ENCODE assay signal across 8 mouse cellular contexts in genomic region chr11:5314796-5315195, GRCm38 (mm10). TPM values are rescaled to one million over a fixed set of nuclear protein-coding genes. Genes with fewer than 3 reads are reported as not detected.
DNase-seq lines count a peak whose midpoint lies in the region; ATAC-seq lines count a peak whose summit lies in the region.

No protein-coding gene starts in this region.

- ATAC-seq in embryonic facial prominence, embryonic 11.5 days (replicated peaks; ENCODE audit: insufficient number of reproducible peaks, low FRiP score, low TSS enrichment, low read depth), result no peak
- ATAC-seq in embryonic facial prominence, embryonic 12.5 days (ENCODE audit: insufficient number of reproducible peaks, insufficient read depth, low FRiP score, low TSS enrichment), result no peak

- H3K4me2 ChIP-seq in embryonic facial prominence, embryonic 11.5 days (ENCODE audit: low read depth, low read length), result no peak overlapping the region
- H3K4me2 ChIP-seq in embryonic facial prominence, embryonic 12.5 days (replicated peaks), result no peak overlapping the region

- no peak overlapping the region for H3K4me3 ChIP-seq in embryonic facial prominence, embryonic 11.5 days (ENCODE audit: low read depth, low read length)
- no peak overlapping the region for H3K4me3 ChIP-seq in embryonic facial prominence, embryonic 10.5 days
- no peak overlapping the region for H3K4me3 ChIP-seq in embryonic facial prominence, embryonic 12.5 days

- intact Hi-C loops in left cerebral cortex, postnatal 4 days (cut with DNase I), result no loop called here

- no peaks in the 10 kb centered on the region for H3K27me3 ChIP-seq in embryonic facial prominence, embryonic 11.5 days (ENCODE audit: control insufficient read depth, insufficient read depth, low read length)
- H3K27me3 ChIP-seq in embryonic facial prominence, embryonic 10.5 days (replicated peaks; ENCODE audit: low read depth, poor library complexity, severe bottlenecking), result no peaks in the 10 kb centered on the region
- H3K27me3 ChIP-seq in embryonic facial prominence, embryonic 12.5 days, result no peaks in the 10 kb centered on the region

- H3K9me3 ChIP-seq in embryonic facial prominence, embryonic 11.5 days (replicated peaks; ENCODE audit: control insufficient read depth, low read length), result no peaks in the 10 kb centered on the region
- no peaks in the 10 kb centered on the region for H3K9me3 ChIP-seq in embryonic facial prominence, embryonic 10.5 days
- H3K9me3 ChIP-seq in embryonic facial prominence, embryonic 12.5 days, result no peaks in the 10 kb centered on the region

- no peak overlapping the region for H3K9ac ChIP-seq in embryonic facial prominence, embryonic 11.5 days (replicated peaks; ENCODE audit: low read length)
- H3K9ac ChIP-seq in embryonic facial prominence, embryonic 12.5 days, result no peak overlapping the region

- peaks cover 8% of the 10 kb centered on the region for H3K4me1 ChIP-seq in embryonic facial prominence, embryonic 11.5 days (ENCODE audit: control insufficient read depth, insufficient read depth, low read length)
- H3K4me1 ChIP-seq in embryonic facial prominence, embryonic 10.5 days, result peaks cover 40% of the 10 kb centered on the region
- H3K4me1 ChIP-seq in embryonic facial prominence, embryonic 12.5 days, result peaks cover 37% of the 10 kb centered on the region

- no peak for DNase-seq in embryonic facial prominence, embryonic 11.5 days (ENCODE audit: low spot score)
- DNase-seq in embryonic facial prominence, embryonic 10.5 days (ENCODE audit: low spot score), result no peak
- peak; percentile 90 for DNase-seq in Muller cell, postnatal 12 days (ENCODE audit: inconsistent ontology term)
- peak; percentile 60 to 69 for DNase-seq in kidney, adult 8-10 months
- peak; percentile 98 for DNase-seq in left cerebral cortex, postnatal 4 days
- DNase-seq in ovary, postnatal 36 days (ENCODE audit: low spot score), result peak; percentile 66
- DNase-seq in urinary bladder, postnatal 25 days (ENCODE audit: low spot score), result no peak

- peak overlapping the region; percentile 14; the same call in 1 of the 2 replicates for H3K27ac ChIP-seq in embryonic facial prominence, embryonic 11.5 days (replicated peaks; ENCODE audit: low read depth, low read length)
- H3K27ac ChIP-seq in embryonic facial prominence, embryonic 10.5 days (replicated peaks), result no peak overlapping the region
- peak overlapping the region; percentile 77 for H3K27ac ChIP-seq in embryonic facial prominence, embryonic 12.5 days

- H3K36me3 ChIP-seq in embryonic facial prominence, embryonic 11.5 days (replicated peaks; ENCODE audit: control insufficient read depth, insufficient read depth, low read depth, low read length), result no peaks in the 10 kb centered on the region
- H3K36me3 ChIP-seq in embryonic facial prominence, embryonic 10.5 days (replicated peaks), result no peaks in the 10 kb centered on the region
- no peaks in the 10 kb centered on the region for H3K36me3 ChIP-seq in embryonic facial prominence, embryonic 12.5 days

RNA-seq across cellular contexts. Expression of gene Kremen1, which starts 53.4 kb away (rescaled TPM):
- polyA plus RNA-seq in embryonic facial prominence, embryonic 11.5 days (2014; fragmentation: Nextera tagmentation; extraction: Ambion mirVana), result 7.1 and 8.2 TPM in 2 replicates
- 16.5 and 17.3 TPM in 2 replicates for polyA plus RNA-seq in embryonic facial prominence, embryonic 10.5 days (2016; fragmentation: Nextera tagmentation; extraction: Ambion mirVana)
- 23.3 and 24.7 TPM in 2 replicates for polyA plus RNA-seq in embryonic facial prominence, embryonic 12.5 days (2016; fragmentation: Nextera tagmentation; extraction: Ambion mirVana)
- total RNA-seq in left cerebral cortex, postnatal 4 days (2021), result 1 to 10 TPM; 9.0 to 9.8 TPM

Comparison
In these comparisons a context has a peak if more than half of its experiments do, and no peak if none do; other contexts are left out.
1. DNase-seq: peak in Muller cell, postnatal 12 days (single experiment), kidney, adult 8-10 months (2 of 2), left cerebral cortex, postnatal 4 days (single experiment) and ovary, postnatal 36 days (single experiment); none in embryonic facial prominence, embryonic 11.5 days (single experiment), embryonic facial prominence, embryonic 10.5 days (single experiment) and urinary bladder, postnatal 25 days (single experiment).